Mouse (Mus musculus) ES-Bruce4 (cell line): Measurements from ENCODE around the gene Tmem104.

Experiments
- CTCF ChIP-seq: IDR thresholded peaks from one replicate; pipeline ENCODE4 v1.8.1; 2011; ENCODE audit warnings: low read depth, low read length
- EP300 ChIP-seq: IDR thresholded peaks from 2 replicates; pipeline ENCODE4 v1.6.1; 2011; ENCODE audit warnings: low read depth, low read length; ENCODE audit not compliant: insufficient read depth
- POLR2A ChIP-seq: IDR thresholded peaks from one replicate; pipeline ENCODE4 v1.8.1; 2011; ENCODE audit warnings: low read length; ENCODE audit not compliant: insufficient read depth

DNA sequence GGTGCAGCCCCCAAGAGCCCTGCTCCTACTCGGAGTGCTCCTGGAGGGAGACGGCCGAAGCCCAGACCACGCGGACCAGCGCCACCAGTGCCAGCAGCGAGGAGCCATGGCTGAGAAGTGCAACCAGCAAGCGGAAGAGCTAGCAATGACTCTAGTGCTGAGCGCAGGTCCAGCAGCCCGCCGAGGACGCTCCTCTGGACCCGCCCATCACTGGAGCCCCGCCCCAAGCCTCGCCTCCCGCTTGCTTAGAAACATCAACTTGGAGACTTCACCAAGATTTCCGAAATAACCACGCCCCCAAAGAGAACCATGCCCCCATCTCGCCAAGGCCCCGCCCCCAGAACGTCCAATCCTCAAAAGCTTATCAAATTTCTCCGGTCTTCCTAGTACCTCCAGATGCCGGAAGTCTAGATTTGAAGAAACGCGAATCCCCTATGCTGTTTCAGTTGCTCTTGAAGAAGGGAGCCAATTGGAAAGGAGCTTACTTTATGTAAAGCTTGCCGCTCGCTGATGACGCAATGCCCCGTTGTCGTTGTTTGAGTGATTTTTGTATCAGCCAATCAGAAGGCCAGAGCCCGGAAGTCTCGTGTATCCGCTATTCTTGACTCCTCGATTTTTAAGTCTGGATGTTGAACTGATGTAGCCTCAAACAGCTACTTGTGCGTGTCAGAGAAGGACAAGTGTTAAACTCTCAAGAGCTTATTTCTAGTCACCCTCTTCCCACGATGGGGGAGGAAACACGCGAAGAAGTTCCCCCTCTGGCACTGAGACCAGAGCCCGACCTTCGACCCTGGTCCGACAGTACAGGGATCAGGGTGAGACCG lies 89.7 kb downstream of the Tmem104 start, which contains the start of gene Fdxr:
- no peak for TF ChIP-seq CTCF
- TF ChIP-seq POLR2A = peak; percentile 91
- no peak for TF ChIP-seq EP300
